Mouse (Mus musculus) kidney, embryonic 15.5 days (tissue): ENCODE measurements around the gene Apob. TPM values are rescaled to one million over a fixed set of nuclear protein-coding genes. Genes with fewer than 3 reads are reported as not detected.
A peak's percentile ranks its signal among the peaks of the same experiment; 100 is the strongest.

Experiments used
- ATAC-seq: fragments of 200-750 bp; cut with Nextera tagmentation; replicated peaks from 2 replicates; pipeline ENCODE4 v1.8.0; 2017; ENCODE audit warnings: moderate TSS enrichment; ENCODE audit not compliant: low FRiP score
- H3K27ac ChIP-seq: fragments of 300-500 bp; sonication (generic); 2 replicates; pipeline ENCODE4 v1.5.1; 2015; ENCODE audit warnings: mild to moderate bottlenecking, inconsistent platforms
- H3K27me3 ChIP-seq: fragments of 300-500 bp; sonication (generic); 2 replicates; pipeline ENCODE4 v1.6.1; 2015; ENCODE audit warnings: inconsistent platforms
- H3K36me3 ChIP-seq: fragments of 300-500 bp; sonication (generic); 2 replicates; pipeline ENCODE4 v1.6.1; 2015; ENCODE audit warnings: inconsistent platforms
- H3K4me1 ChIP-seq: fragments of 300-500 bp; sonication (generic); 2 replicates; pipeline ENCODE4 v1.6.1; 2015; ENCODE audit warnings: inconsistent platforms
- H3K4me2 ChIP-seq: fragments of 300-500 bp; sonication (generic); 2 replicates; pipeline ENCODE4 v1.6.1; 2015; ENCODE audit warnings: moderate library complexity, mild to moderate bottlenecking, inconsistent platforms
- H3K4me3 ChIP-seq: fragments of 300-500 bp; sonication (generic); replicated peaks from 2 replicates; pipeline ENCODE4 v1.5.1; 2015; ENCODE audit warnings: mild to moderate bottlenecking, inconsistent platforms
- H3K9ac ChIP-seq: fragments of 300-500 bp; sonication (generic); 2 replicates; pipeline ENCODE4 v1.6.1; 2015; ENCODE audit warnings: mild to moderate bottlenecking, inconsistent platforms
- H3K9me3 ChIP-seq: fragments of 300-500 bp; sonication (generic); replicated peaks from 2 replicates; pipeline ENCODE4 v1.6.1; 2016; ENCODE audit warnings: inconsistent platforms
- WGBS: fragments of 180-500 bp; shearing (Covaris S2); methylation state at CpG from one replicate; pipeline ENCODE4 v1.1.7; 2015; ENCODE audit warnings: mixed read lengths; 5-methylcytosine and 5-hydroxymethylcytosine counted together
- polyA plus RNA-seq: library from polyadenylated mRNA; unstranded; fragments of >200 nt; fragmentation: Nextera tagmentation; extraction: Ambion mirVana; gene quantifications from 2 replicates; pipeline ENCODE4 v1.2.1, GENCODE M21; 2015

Apob gene
- polyA plus RNA-seq, result 0.67 and 1.8 TPM in 2 replicates

DNA sequence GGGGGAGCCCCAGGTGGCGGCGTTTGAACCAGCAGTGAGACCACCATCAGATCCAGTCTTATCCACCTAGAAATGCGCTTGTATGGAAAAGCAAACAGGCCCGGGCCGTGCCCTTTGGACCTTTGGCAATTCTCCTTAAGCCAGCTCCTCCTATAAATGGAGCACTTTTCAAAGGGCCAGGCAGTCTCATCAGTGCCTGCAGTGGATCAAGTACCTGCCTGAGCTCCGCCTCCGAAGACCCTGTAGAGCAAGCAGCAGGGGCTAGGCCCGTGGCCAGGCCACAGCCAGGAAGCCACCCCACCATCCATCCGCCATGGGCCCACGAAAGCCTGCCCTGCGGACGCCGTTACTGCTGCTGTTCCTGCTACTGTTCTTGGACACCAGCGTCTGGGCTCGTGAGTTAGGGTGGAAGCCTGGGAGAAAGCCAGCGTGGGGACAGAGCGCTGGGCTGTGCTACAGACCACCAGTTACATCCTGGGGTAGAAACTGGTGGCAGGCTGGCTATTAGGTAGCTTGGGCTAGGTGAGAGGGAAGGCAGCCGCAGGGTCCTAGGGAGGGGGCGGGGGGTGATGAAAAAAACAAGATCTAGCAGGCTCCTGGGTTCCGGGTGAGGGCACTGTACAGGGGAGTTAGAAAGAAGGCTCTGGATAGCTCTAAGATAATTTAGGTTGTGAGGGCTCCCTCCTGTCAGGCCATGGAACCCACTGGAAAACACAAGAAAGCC is at the start of gene Apob:
TSS of gene Apob (plus strand) at position 183 of the 724 bp plus-strand sequence.
- H3K4me2 ChIP-seq, result no peak within 1 kb of the TSS
- H3K27ac ChIP-seq, result no peak within 1 kb of the TSS
- ATAC-seq, result no peak
- 84% methylated on average over 20 of the region's 20 CpGs for WGBS
- H3K27me3 ChIP-seq, result no peaks in the 10 kb centered on the region
- H3K36me3 ChIP-seq, result no peaks in the 10 kb centered on the region
- H3K9me3 ChIP-seq, result no peaks in the 10 kb centered on the region
- H3K4me1 ChIP-seq, result 0 out of 2 replicates have a peak, but pooled peaks cover 3% of the 10 kb centered on the region
- no peak within 1 kb of the TSS for H3K9ac ChIP-seq
- no peak within 1 kb of the TSS for H3K4me3 ChIP-seq

DNA sequence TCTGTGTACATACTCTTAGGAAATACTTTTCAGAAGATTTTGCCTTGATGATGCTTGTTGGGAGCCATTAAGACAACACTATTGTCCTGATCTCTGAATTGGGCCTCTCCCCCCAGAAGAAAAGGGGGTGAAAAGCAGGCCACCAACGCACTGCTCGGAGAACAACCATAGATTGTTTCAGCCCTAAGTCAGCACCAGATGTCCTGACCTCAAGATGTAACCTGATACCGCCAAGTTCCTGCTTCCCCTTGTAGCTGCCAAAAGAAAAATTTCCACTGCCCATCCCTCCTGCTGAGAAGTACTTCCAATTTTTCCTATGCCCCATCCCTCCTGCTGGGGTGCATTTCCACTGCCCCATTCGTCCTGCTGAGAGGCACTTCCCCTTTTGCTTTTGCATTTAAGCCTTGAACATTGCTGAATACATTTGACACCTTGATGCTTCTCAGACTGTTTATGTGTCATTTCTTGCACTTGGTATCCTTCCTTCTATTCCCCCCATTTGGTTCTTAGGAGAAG is 45.0 kb upstream of the Apob start:
- ATAC-seq, result no peak
- no peak overlapping the region for H3K27ac ChIP-seq

DNA sequence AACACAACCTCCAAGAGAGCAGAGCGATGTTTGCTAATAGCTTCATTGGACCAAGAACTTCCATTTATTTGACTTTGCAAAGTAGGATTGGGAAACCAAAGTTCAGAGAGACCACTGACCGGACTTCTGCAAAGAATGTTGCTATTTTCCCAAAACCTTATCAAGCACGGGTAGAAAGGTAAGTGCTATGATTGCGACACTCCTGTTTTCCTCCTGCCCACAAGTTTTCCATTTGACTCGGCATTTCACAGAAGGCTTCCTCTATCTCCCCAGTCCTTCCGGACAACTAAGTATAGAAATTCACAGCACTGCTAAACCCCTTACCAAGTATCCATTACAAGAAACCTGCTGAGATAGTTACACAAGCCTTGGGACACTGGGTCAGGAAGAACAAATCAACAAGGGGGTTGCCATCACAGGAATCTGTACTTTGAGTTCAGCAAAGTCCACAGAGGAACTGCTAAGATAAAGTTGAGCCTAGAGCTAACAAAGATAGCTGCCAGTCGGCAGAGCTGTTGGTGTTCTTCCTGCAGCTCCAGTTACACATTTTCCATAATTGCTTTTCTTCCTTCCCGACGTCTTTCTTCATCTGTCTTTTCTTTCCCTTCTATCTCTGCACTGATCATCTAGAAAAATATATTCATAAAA is 27.2 kb upstream of the Apob start:
- Histone ChIP-seq H3K27me3 (no peaks in the 10 kb centered on the region), H3K4me1 (no peaks in the 10 kb centered on the region), H3K4me3 (no peak overlapping the region), H3K4me2 (no peak overlapping the region), H3K27ac (no peak overlapping the region), H3K36me3 (no peaks in the 10 kb centered on the region), H3K9ac (no peak overlapping the region), H3K9me3 (no peaks in the 10 kb centered on the region)
- 87% methylated on average over 9 of the region's 9 CpGs for WGBS
- no peak for ATAC-seq

More for the DNA sequence above, 45.0 kb upstream of the Apob start:
- Histone ChIP-seq H3K9ac (no peak overlapping the region), H3K4me2 (no peak overlapping the region), H3K4me1 (no peaks in the 10 kb centered on the region), H3K27me3 (no peaks in the 10 kb centered on the region), H3K9me3 (no peaks in the 10 kb centered on the region), H3K36me3 (no peaks in the 10 kb centered on the region), H3K4me3 (no peak overlapping the region)
- 63% methylated on average over 4 of the region's 4 CpGs for WGBS

DNA sequence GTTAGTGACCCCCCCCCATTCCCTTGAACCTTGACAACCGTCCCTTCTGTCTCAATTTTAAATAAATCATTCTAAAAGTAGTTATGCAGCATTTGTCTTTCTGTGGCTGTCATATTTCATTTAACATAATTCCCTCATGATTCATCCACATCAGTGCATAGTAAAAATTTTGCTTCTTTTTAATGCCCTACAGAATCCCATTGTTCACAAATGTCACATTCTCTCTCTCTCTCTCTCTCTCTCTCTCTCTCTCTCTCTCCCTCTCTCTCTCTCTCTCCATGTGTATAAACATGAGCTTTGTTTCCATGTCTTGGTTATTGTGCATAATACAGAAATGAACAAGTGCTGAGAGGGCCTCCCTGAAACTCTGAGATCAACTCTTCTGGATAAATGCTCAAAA is 18.6 kb upstream of the Apob start:
- no peak for ATAC-seq
- Histone ChIP-seq H3K27ac (no peak overlapping the region), H3K27me3 (no peaks in the 10 kb centered on the region), H3K9ac (no peak overlapping the region), H3K4me1 (peaks cover 6% of the 10 kb centered on the region; the same call in 1 of the 2 replicates), H3K9me3 (no peaks in the 10 kb centered on the region), H3K36me3 (no peaks in the 10 kb centered on the region), H3K4me3 (no peak overlapping the region), H3K4me2 (no peak overlapping the region)
- WGBS, result 63% methylated on average over 1 of the region's 1 CpGs

DNA sequence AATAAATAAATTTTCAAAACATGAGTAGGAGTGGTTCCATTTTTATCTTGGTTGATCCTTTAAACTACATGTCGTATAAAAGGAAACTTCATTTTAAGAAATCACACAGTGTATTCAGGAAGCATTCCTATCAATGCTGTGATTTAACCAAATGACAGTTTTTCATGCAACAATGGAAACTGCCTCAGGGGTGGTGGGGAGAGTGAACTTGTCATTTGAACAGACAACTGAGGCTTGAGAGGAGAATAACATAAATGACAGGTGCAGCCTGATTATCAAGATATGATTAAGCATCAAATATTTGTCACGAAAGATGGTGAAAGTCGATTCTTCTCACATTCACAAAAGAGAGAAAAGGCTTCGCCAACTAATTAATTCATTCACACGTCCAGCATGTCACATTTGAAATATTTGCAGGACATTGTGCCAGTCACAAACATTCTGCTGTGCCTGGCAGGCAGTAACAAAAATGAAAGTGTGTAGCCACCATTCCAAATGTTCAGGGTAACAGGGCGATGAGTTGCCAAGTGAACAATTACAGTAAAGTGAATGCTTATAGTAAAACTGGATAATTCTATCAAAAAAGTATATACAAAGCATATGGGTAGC is 18.0 kb upstream of the Apob start:
- Histone ChIP-seq H3K36me3 (no peaks in the 10 kb centered on the region), H3K9me3 (no peaks in the 10 kb centered on the region), H3K4me3 (no peak overlapping the region), H3K9ac (no peak overlapping the region), H3K27me3 (no peaks in the 10 kb centered on the region), H3K4me2 (no peak overlapping the region), H3K27ac (no peak overlapping the region), H3K4me1 (peaks cover 6% of the 10 kb centered on the region; the same call in 1 of the 2 replicates)
- no peak for ATAC-seq
- 84% methylated on average over 6 of the region's 6 CpGs for WGBS

- 42% methylated on average over 5 of the region's 5 CpGs for WGBS
- Histone ChIP-seq H3K27ac (no peak overlapping the region), H3K4me2 (0 out of 2 replicates have a peak overlapping the region, but pooled peaks have one; percentile 28)
Measured at GRCm38 (mm10) chr12:7962314-7962927, 15.0 kb upstream of the Apob start.

GRCm38 (mm10) chr12:7967221-7967620 is 10.2 kb upstream of the Apob start:
- Histone ChIP-seq H3K4me3 (no peak overlapping the region), H3K4me2 (no peak overlapping the region), H3K9me3 (no peaks in the 10 kb centered on the region), H3K27ac (no peak overlapping the region), H3K36me3 (no peaks in the 10 kb centered on the region), H3K27me3 (no peaks in the 10 kb centered on the region), H3K4me1 (peaks cover 6% of the 10 kb centered on the region; the same call in 1 of the 2 replicates), H3K9ac (no peak overlapping the region)
- 81% methylated on average over 2 of the region's 2 CpGs for WGBS
- ATAC-seq, result no peak

More at GRCm38 (mm10) chr12:7962314-7962927, 15.0 kb upstream of the Apob start:
- Histone ChIP-seq H3K4me1 (peaks cover 6% of the 10 kb centered on the region; the same call in 1 of the 2 replicates), H3K36me3 (no peaks in the 10 kb centered on the region), H3K4me3 (no peak overlapping the region), H3K9ac (no peak overlapping the region), H3K9me3 (no peaks in the 10 kb centered on the region), H3K27me3 (no peaks in the 10 kb centered on the region)
- ATAC-seq, result no peak

- 87% methylated on average over 2 of the region's 2 CpGs for WGBS
Measured at GRCm38 (mm10) chr12:7970301-7970700, 7.1 kb upstream of the Apob start.

GRCm38 (mm10) chr12:7970817-7971216 is 6.6 kb upstream of the Apob start:
- Histone ChIP-seq H3K27me3 (no peaks in the 10 kb centered on the region), H3K36me3 (no peaks in the 10 kb centered on the region), H3K9me3 (no peaks in the 10 kb centered on the region), H3K4me3 (no peak overlapping the region), H3K27ac (no peak overlapping the region), H3K9ac (no peak overlapping the region), H3K4me2 (no peak overlapping the region), H3K4me1 (0 out of 2 replicates have a peak, but pooled peaks cover 3% of the 10 kb centered on the region)
- ATAC-seq, result no peak
- WGBS, result 80% methylated on average over 3 of the region's 3 CpGs

More at GRCm38 (mm10) chr12:7970301-7970700, 7.1 kb upstream of the Apob start:
- Histone ChIP-seq H3K9ac (no peak overlapping the region), H3K36me3 (no peaks in the 10 kb centered on the region), H3K4me3 (no peak overlapping the region), H3K27ac (no peak overlapping the region), H3K4me1 (0 out of 2 replicates have a peak, but pooled peaks cover under 1% of the 10 kb centered on the region), H3K9me3 (no peaks in the 10 kb centered on the region), H3K27me3 (no peaks in the 10 kb centered on the region), H3K4me2 (no peak overlapping the region)
- ATAC-seq, result no peak

DNA sequence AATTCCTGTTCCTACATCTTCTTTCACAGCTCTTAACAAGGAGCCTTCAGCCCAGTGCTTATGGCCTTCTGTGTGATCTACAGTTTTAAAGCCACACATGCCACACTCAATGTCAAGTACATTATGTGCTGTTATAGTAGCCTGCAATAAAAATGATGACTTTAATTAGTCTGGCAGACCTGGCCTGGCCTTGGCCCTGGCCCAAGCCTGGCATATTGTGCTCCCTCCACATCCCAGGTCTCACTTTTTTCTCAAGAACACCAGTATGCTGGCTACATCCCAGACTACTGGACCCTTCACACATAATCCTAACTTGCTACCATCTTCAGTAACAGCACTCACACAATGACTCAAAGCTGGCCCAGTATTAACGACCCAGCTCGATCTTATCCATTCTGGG is 5.7 kb upstream of the Apob start:
- Histone ChIP-seq H3K4me3 (no peak overlapping the region), H3K9me3 (no peaks in the 10 kb centered on the region), H3K27me3 (no peaks in the 10 kb centered on the region), H3K36me3 (no peaks in the 10 kb centered on the region), H3K27ac (no peak overlapping the region), H3K4me2 (no peak overlapping the region), H3K9ac (no peak overlapping the region), H3K4me1 (0 out of 2 replicates have a peak, but pooled peaks cover 3% of the 10 kb centered on the region)
- 81% methylated on average over 2 of the region's 2 CpGs for WGBS
- no peak for ATAC-seq

- no peak overlapping the region for H3K9ac ChIP-seq
- H3K27me3 ChIP-seq, result no peaks in the 10 kb centered on the region
- H3K36me3 ChIP-seq, result no peaks in the 10 kb centered on the region
- no peak for ATAC-seq
- WGBS, result 58% methylated on average over 5 of the region's 5 CpGs
- no peaks in the 10 kb centered on the region for H3K9me3 ChIP-seq
- H3K4me2 ChIP-seq, result no peak overlapping the region
- H3K4me3 ChIP-seq, result no peak overlapping the region
- no peak overlapping the region for H3K27ac ChIP-seq
- 0 out of 2 replicates have a peak, but pooled peaks cover 3% of the 10 kb centered on the region for H3K4me1 ChIP-seq
Measured at GRCm38 (mm10) chr12:7973773-7974322, 3.6 kb upstream of the Apob start.
